Mouse (Mus musculus) liver, postnatal 0 days (tissue): ENCODE results near the gene Cog5. TPM values are rescaled to one million over a fixed set of nuclear protein-coding genes. Genes with fewer than 3 reads are reported as not detected.

Experiments used
- ATAC-seq: fragments of 200-750 bp; cut with Nextera tagmentation; 2 replicates; pipeline ENCODE4 v1.8.0; 2017; ENCODE audit warnings: mild to moderate bottlenecking, moderate library complexity
- DNase-seq: peaks from one replicate; pipeline ENCODE4 v3.0.0-alpha.2; 2016
- H3K27ac ChIP-seq: fragments of 300-500 bp; sonication (generic); 2 replicates; pipeline ENCODE4 v1.5.1; 2014; ENCODE audit warnings: antibody characterized with exemption, moderate library complexity, mild to moderate bottlenecking, low read depth
- H3K27me3 ChIP-seq: fragments of 300-500 bp; sonication (generic); 2 replicates; pipeline ENCODE4 v1.6.1; 2014; ENCODE audit warnings: low read length, control low read depth, mixed read lengths; ENCODE audit not compliant: insufficient read depth
- H3K36me3 ChIP-seq: fragments of 300-500 bp; sonication (generic); replicated peaks from 2 replicates; pipeline ENCODE4 v1.6.1; 2014; ENCODE audit warnings: mild to moderate bottlenecking, control low read depth, low read length, moderate library complexity, mixed read lengths; ENCODE audit not compliant: insufficient read depth
- H3K4me1 ChIP-seq: fragments of 300-500 bp; sonication (generic); 2 replicates; pipeline ENCODE4 v1.6.1; 2014; ENCODE audit warnings: antibody characterized with exemption, mild to moderate bottlenecking, control low read depth; ENCODE audit not compliant: insufficient read depth
- H3K4me2 ChIP-seq: fragments of 300-500 bp; sonication (generic); 2 replicates; pipeline ENCODE4 v1.6.1; 2014; ENCODE audit warnings: low read depth, mild to moderate bottlenecking, low read length, moderate library complexity, mixed read lengths
- H3K4me3 ChIP-seq: fragments of 300-500 bp; sonication (generic); 2 replicates; pipeline ENCODE4 v1.5.1; 2014; ENCODE audit warnings: low read depth, low read length
- H3K9ac ChIP-seq: fragments of 300-500 bp; sonication (generic); replicated peaks from 2 replicates; pipeline ENCODE4 v1.6.1; 2014; ENCODE audit warnings: mild to moderate bottlenecking, moderate library complexity
- H3K9me3 ChIP-seq: fragments of 300-500 bp; sonication (generic); 2 replicates; pipeline ENCODE4 v1.6.1; 2016; ENCODE audit warnings: mild to moderate bottlenecking, control low read depth, low read length, mixed read lengths
- CTCF ChIP-seq: sonication (generic); IDR thresholded peaks from 2 replicates; pipeline ENCODE4 v1.5.1; 2016; ENCODE audit warnings: antibody characterized with exemption, low read depth
- EP300 ChIP-seq: IDR thresholded peaks from 2 replicates; pipeline ENCODE4 v1.6.1; 2016; ENCODE audit warnings: antibody characterized with exemption, low read depth, mild to moderate bottlenecking
- WGBS: fragments of 180-500 bp; shearing (Covaris S2); extraction: QIAGEN DNeasy Blood & Tissue Kit; methylation state at CpG from one replicate; pipeline ENCODE4 v1.1.7; 2014; ENCODE audit not compliant: insufficient replicate concordance; 5-methylcytosine and 5-hydroxymethylcytosine counted together
- polyA plus RNA-seq: library from polyadenylated mRNA; unstranded; fragments of >200 nt; fragmentation: Nextera tagmentation; extraction: Ambion mirVana; gene quantifications from 2 replicates; pipeline ENCODE4 v1.2.1, GENCODE M21; 2015

Cog5 gene
- polyA plus RNA-seq, 1 experiment from 2014 or later, result 6.4 TPM

GRCm38 (mm10) chr12:31913614-31914013 lies 258.9 kb downstream of the Cog5 start:
- TF ChIP-seq CTCF (no peak), EP300 (no peak)
- Histone ChIP-seq H3K27me3 (no peaks in the 10 kb centered on the region), H3K36me3 (no peaks in the 10 kb centered on the region), H3K9ac (no peak overlapping the region), H3K4me3 (no peak overlapping the region), H3K9me3 (no peaks in the 10 kb centered on the region), H3K4me2 (no peak overlapping the region), H3K27ac (no peak overlapping the region), H3K4me1 (no peaks in the 10 kb centered on the region)
- ATAC-seq, result peak; percentile 53
- 74% methylated on average over 4 of the region's 4 CpGs for WGBS
- DNase-seq, result no peak

- no peak overlapping the region for H3K4me3 ChIP-seq
- H3K4me2 ChIP-seq, result no peak overlapping the region
- no peak overlapping the region for H3K9ac ChIP-seq
- 85% methylated on average over 5 of the region's 5 CpGs for WGBS
- no peaks in the 10 kb centered on the region for H3K4me1 ChIP-seq
- no peak for DNase-seq
- ATAC-seq, result no peak
- no peaks in the 10 kb centered on the region for H3K27me3 ChIP-seq
- H3K36me3 ChIP-seq, result no peaks in the 10 kb centered on the region
- TF ChIP-seq CTCF (no peak), EP300 (no peak)
- no peaks in the 10 kb centered on the region for H3K9me3 ChIP-seq
- H3K27ac ChIP-seq, result no peak overlapping the region
Observed at GRCm38 (mm10) chr12:31916691-31917090, 262.0 kb downstream of the Cog5 start.

- Histone ChIP-seq H3K9me3 (no peaks in the 10 kb centered on the region), H3K27me3 (no peaks in the 10 kb centered on the region), H3K9ac (no peak overlapping the region), H3K4me2 (no peak overlapping the region), H3K27ac (no peak overlapping the region), H3K36me3 (no peaks in the 10 kb centered on the region), H3K4me1 (no peaks in the 10 kb centered on the region), H3K4me3 (no peak overlapping the region)
- TF ChIP-seq EP300 (no peak), CTCF (no peak)
- DNase-seq (peak; percentile 26), ATAC-seq (peak; percentile 44)
- WGBS, result 51% methylated on average over 5 of the region's 5 CpGs
Observed at GRCm38 (mm10) chr12:31917245-31917644, 262.6 kb downstream of the Cog5 start.

- 72% methylated on average over 18 of the region's 18 CpGs for WGBS
Observed at GRCm38 (mm10) chr12:31920464-31921405, 266.1 kb downstream of the Cog5 start.

GRCm38 (mm10) chr12:31924135-31924534 lies 269.5 kb downstream of the Cog5 start:
- WGBS, result 43% methylated on average over 3 of the region's 3 CpGs
- Histone ChIP-seq H3K4me1 (no peaks in the 10 kb centered on the region), H3K27me3 (no peaks in the 10 kb centered on the region), H3K27ac (no peak overlapping the region), H3K4me2 (no peak overlapping the region), H3K9ac (no peak overlapping the region), H3K4me3 (no peak overlapping the region), H3K36me3 (peaks cover 48% of the 10 kb centered on the region), H3K9me3 (no peaks in the 10 kb centered on the region)
- TF ChIP-seq CTCF (no peak), EP300 (no peak)
- no peak for ATAC-seq
- no peak for DNase-seq

More at GRCm38 (mm10) chr12:31920464-31921405, 266.1 kb downstream of the Cog5 start:
- Histone ChIP-seq H3K9ac (no peak overlapping the region), H3K27me3 (no peaks in the 10 kb centered on the region), H3K9me3 (no peaks in the 10 kb centered on the region), H3K27ac (0 out of 2 replicates have a peak overlapping the region, but pooled peaks have one; percentile 9), H3K36me3 (peaks cover 20% of the 10 kb centered on the region), H3K4me2 (peak overlapping the region; percentile 11; the same call in 1 of the 2 replicates), H3K4me1 (no peaks in the 10 kb centered on the region), H3K4me3 (no peak overlapping the region)
- no peak for DNase-seq
- TF ChIP-seq EP300 (no peak), CTCF (no peak)
- ATAC-seq, result peak; percentile 73

- Histone ChIP-seq H3K9ac (no peak overlapping the region), H3K27me3 (no peaks in the 10 kb centered on the region), H3K9me3 (no peaks in the 10 kb centered on the region), H3K27ac (no peak overlapping the region), H3K36me3 (peaks cover 59% of the 10 kb centered on the region), H3K4me1 (no peaks in the 10 kb centered on the region), H3K4me3 (no peak overlapping the region), H3K4me2 (no peak overlapping the region)
- TF ChIP-seq EP300 (no peak), CTCF (no peak)
- DNase-seq (no peak), ATAC-seq (no peak)
- WGBS, result 87% methylated on average over 6 of the region's 6 CpGs
Observed at GRCm38 (mm10) chr12:31925343-31925742, 270.7 kb downstream of the Cog5 start.
